Mouse (Mus musculus) frontal cortex, postnatal 14 days (tissue): ENCODE measurements around the gene Tspan2.

Source experiments
- DNase-seq, 2 experiments: peaks; one replicate each; pipeline ENCODE4 v3.0.0; 2022; ENCODE audit warnings: low spot score in 2 of 2

Tspan2 gene

DNA sequence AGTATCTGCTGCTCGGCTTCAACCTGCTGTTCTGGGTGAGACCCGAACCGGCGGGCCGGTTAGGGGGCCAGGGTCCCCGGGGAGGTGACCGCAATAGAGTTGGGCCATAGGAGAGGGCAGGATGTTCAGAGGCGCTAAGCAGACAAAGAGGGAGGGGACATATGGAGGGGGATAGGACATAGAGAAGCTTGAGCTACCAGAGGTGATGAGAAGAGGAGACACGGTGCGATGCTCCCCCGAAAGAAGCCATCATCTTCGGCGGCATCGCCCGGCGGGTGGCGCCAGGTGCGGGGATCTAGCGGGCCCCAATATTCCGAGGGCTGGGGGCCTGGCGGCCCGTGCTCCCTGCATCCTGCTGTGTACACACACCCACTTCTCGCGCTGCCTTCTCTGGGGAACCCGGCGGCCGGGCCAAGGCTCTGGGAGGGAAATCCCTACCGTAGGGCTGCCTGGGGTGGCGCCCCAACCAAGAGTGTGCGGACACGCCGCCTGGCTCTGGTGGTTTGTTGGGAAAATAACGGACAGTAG, 766 bp downstream of the Tspan2 start:
- no peak for DNase-seq

DNA sequence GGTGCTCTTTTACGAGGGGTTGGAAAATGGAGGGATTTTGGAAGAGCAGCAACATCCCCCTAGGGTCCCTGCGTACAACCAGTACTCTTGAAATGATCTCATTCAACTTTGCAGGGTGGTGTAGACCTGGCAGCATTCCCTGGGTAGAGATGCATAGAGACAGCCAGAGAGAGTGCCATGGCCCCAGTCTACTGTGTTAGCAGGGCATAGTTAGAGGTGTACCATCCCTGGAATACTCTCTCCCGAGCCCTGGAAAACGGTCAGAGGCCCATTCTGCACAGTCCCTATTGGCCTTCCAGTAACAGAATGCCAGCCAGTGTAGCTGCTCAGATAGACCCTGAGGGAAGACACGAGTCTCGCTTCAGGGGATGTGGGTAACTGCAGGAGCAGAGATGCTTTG, 1.3 kb downstream of the Tspan2 start:
- no peak for DNase-seq

DNA sequence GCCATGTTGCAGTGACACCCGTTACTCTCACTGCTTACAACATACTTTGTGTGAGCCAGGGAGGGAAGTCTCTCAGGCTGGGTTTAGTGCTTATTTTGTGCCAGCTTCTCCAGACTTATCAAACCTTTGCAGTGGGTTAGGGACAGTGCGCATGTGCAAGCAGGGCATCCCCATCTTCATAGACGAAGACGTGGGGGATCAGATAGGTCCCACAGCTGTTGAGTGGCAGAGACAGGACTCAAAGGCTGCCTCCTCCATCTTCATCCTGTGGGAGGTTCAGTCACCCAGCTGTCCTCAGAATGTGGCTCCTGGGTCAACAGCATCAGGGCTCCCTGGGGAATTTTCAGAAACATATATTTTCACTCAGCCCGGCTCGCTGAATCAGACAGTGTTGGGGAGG, 2.1 kb downstream of the Tspan2 start:
- DNase-seq = no peak

DNA sequence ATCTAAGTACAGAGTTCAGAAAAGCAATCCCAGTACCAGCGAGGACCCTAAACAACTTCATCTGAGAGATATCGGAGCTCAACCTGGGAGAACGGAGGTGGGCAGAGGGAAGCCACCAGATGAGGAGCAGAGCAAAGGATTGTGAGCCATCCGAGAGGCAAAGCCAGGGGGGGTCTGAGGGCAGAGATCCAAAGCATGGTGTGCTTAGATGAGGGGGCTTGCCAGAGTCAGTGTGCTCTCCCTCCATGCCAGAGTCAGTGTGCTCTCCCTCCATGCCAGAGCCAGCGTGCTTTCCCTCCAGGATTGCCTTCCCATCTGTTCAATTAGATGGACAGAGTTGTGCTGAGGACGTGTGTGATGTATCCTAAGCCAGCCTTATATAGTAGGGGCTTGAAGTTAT, 2.8 kb downstream of the Tspan2 start:
- no peak for DNase-seq

DNA sequence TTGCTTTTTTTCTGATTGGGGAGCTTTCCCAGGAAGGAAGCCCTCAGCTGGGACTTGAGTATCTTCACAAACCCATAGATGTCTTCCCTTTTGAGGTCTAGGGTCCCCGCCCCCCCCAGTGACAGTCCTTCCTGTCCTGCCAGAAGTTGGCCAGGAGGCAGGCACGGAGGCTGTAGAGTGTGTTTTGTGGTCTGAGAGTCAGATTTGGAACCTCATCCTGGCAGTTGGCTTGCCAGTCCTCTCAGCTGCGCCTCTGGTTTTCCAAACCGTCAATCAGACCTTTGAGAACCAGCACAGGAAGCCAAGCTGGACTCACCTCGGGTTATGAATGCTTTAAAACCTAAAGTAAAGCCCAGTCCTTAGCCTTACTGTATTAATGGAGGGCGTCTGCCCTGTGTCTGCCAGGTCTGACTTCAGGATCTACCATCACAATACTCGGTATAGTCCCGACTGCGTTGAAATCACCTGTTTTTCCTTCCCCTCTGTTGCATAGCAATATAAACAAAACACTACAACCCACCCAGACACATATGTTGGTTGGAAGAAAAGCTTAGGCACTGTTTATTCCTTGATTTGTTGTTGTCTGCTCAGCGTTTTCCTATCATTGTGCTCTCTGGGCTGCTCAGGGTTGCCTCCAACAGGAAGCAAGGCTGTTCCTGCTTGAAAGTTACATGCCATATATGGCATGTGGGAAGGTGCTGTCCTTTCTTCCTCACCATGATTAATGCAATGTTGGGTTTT, 4.0 kb downstream of the Tspan2 start:
- no peak for DNase-seq

DNA sequence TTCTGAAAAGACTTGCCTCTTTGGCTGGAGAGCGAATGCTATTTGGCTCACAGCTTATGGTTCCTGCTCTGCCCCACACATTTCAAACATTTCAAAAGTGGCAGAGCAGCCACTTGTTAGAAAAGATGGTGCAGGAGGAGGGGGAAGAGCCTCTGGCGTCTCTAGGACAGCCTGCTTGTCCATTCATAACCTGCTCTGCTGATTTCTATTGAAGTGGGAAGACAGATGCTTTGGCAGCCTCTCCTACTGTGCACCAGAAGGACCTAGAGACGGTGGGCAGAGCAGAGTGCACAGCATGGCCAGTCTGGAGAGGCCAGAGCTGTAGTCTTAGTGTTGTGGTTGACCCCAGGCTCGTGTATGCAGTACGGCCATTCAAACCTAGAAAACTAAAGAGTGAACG, 4.6 kb downstream of the Tspan2 start:
- no peak for DNase-seq

DNA sequence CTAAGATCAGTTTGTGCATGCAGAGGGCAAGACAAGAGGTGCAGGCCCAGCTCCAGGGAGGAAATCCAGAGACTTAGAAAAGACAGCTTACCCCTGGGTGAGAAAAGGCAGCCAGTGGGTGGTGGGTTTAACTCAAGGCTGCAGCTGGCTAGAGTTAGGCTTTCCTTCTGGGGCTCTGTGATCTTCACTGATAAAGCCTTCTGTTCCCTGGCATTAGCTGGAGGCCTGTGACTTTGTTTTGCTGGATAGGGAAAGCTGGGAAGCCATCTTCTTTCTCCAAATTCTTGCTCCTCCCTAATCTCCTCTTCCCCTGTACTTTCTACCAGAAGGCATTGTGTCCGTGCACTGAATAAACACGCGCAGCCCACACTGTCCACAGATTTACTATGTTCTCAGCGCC, 8.4 kb downstream of the Tspan2 start:
- no peak for DNase-seq

DNA sequence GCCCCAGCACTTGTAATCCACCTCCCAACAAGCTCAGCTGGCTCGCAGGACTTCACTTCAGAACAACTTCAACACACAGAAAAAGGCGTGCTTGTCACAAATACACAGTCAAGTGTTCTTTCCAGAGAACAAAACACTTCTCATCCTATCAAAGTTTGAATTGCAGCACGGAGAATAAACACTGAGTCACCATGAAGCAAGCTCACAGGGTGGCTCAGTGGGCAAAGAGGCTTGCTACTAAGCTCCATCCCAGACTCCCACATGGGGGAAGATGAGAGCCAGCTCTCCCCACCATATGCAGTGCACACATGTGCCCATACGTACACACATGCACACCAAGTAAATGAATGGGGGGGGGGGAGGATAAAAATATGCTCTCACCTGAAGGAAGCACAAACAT, 8.9 kb downstream of the Tspan2 start:
- no peak for DNase-seq

DNA sequence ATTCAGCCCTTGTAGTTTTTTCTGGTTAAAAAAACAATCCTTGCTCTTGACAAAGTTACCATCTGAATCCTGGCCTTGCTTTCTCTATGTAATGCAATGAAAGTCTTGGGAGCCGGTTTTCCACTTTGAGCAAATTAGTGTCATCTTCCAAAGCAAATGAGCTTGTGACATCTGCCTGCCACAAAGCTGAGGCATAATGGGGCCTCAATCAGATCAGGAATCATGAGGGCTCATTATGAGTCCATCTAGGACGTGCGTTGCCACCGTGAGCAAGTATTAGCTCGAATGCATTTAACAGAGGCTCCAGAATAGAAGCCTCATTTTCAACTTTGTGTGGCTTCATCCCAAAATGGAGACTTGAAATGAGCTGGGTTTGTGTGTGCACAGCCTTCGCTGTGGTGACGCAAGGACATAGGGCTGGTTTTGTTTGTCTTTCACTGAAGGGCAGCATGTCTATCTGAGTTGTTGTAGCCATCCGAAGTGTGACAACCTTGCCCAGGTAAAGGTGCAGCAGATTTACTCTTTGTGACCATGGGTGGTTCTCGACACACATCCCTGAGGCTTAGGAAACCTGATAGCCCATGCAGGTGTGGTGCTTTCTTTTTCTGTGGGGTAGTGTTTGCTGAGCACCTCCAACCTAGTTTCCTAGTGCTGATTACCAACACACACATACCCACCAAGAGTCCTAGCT, 9.6 kb downstream of the Tspan2 start:
- no peak for DNase-seq

DNA sequence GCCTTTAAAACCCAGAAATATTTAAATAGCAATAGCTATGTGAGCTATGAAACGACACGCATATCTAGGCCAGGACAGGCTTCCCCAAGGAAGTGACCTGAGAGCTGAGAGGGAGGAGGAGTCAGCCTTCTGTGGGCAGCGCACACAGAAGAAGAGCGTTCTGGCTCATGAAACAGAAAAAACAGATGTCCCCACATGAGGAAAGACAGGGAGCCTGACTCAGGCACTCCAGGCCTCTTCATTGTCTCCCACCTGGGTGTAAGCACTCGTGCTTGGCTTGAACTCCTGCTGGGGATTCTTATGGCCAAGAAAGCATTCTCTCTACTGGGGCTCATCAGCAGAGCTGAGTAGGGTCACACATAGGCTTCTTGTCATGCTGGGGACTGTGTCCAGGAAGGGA, 10.3 kb downstream of the Tspan2 start:
- no peak for DNase-seq

DNA sequence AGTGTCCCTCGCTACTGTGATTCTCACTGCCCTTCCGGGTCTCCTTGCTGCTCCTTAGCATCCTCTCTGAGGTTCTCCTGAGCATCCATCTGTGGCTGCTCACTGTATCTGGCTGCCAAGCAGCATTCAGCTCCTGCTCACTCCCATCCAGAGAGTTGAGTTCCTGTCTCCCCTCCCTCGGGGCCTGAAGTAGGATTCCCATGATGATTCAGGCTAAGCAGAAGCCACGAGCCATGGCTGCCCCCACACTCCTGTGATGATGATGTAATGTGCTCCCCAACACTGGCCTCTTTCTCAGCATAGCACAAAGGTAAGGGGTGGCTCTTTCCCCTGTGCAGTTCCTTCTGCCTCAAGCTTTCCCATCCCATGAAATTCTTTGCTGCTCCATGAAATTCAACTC, 11.8 kb downstream of the Tspan2 start:
- no peak for DNase-seq

DNA sequence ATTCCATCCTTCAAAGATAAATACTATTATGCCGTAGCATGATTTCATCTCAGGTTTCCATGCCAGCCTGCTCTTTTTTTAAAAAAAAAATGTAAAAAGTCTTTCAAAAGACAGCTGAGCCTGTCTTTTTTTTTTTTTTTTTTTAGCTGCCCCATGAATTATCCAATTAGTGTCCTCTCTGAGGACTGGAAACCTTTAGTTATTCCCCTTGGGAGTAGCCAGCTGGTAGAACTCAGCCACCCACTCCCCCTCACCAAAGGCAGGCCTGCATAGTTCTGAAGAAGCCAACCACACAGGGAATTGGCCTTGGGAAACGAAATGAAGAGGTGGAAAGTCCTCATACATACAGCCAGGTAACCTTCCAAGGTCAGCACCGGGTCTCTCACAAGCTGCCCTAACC, 13.7 kb downstream of the Tspan2 start:
- no peak for DNase-seq

DNA sequence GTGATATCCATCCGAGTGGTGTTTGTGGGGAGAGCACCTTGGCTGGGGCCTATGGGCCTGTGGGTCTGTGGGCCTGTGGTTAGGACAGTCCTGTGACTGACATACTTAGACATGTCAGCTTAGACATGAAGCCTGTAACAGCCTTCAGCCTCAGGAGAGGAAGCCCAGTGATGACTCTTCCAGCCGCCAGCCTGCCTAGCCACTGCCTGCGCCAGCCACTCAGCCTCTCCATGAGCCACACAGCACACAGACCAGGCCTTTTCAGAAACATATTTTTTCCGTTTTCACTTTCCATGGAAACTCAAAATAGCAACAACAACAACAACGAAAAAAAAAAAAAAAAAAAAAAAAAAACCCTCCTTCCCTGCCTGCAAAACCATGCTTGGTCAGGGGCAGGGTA, 14.4 kb downstream of the Tspan2 start:
- no peak for DNase-seq

DNA sequence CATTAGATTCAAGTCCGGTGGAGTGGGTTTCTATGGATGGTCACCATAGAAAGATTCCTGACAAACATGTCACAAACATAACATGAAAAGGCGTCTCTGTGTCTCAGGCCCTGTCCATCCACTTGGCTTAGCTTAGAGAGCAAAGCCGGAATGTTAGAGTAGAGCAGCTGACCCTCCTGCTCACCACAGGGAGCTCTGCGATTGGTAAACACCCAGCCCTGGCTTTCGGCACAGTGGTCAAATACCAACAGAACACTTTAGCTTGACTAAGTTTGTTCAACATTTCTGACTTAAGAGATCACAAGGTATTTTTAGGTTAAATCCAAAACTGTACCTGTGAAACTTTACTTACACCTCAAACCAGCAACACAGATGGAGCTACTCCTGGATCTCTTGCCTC, 16.8 kb downstream of the Tspan2 start:
- no peak for DNase-seq

DNA sequence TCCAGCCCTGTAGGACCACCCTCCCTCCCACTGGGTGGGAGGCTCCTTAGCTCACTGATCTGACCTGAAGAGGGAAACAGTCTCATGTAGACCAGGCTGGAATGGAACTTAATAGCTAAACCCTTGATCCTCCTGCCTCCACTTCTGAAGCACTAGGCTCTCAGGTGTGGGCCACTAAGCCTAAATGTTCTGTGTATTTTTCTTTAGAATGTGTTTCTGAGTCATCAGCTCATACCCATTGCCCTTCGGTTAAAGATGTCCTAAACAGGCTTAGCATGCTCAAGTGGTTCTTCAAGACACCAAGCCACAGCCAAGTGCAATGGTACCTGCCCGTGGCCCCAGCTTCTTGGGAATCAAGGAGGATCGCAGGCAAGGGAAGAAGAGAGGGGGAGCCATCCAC, 17.2 kb downstream of the Tspan2 start:
- DNase-seq = no peak

DNA sequence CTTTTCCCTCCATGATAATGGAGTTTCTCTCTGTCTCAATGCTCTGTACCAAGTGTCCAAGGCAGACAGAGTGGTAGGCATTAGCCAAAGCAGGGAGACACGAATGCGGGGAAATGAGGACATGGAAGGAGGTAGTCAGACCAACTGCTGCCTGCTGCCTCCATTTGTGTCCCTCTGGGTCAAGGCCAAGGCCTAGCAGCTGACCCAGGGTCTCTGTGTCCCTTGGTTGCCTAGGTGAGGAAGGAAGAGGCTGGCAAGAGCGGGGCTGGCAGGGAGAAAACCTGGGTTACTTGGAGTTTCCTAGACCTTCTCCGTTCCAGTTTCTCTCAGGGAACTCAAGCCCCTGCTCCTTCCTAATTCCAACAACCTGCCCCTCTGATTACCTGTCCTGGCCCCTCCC, 17.7 kb downstream of the Tspan2 start:
- no peak for DNase-seq

DNA sequence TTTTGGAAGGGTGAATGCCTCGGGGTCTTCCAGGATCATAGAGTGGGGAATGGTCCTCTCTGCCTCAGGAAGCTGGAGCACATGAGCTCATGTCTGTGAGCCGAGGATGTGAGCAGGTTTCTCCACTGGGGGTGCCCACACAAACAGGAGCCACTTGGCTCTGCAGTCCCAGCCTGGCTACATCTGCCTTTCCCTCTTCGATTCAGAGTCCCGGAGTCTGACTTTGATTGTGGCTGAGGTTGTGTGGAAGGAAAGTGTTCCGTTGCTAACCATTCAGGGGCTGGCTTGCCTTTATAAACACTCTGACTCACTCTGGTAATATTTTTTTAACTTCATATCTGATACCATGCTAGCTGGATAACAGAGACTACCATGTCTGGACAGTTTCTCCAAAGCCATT, 18.1 kb downstream of the Tspan2 start:
- no peak for DNase-seq

DNA sequence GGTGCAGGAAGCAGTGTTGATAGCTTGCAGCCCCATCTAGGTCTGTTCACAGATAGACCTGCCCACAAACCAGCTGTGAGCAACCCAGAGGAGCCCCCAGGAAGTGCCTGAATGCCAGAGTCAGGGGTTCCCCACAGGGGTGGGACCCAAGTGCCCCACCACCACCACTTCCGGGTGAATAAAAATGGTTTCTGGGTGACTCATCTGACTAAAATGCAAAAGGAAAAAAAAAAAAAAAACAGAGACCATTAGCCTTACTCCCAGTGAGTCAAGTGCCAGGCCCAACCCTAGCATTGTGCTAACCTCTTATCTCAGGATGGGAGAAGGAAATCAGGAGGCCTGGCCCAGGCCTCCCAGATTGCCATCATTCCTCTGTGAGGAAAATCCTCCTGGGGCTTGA, 21.5 kb downstream of the Tspan2 start:
- no peak for DNase-seq

DNA sequence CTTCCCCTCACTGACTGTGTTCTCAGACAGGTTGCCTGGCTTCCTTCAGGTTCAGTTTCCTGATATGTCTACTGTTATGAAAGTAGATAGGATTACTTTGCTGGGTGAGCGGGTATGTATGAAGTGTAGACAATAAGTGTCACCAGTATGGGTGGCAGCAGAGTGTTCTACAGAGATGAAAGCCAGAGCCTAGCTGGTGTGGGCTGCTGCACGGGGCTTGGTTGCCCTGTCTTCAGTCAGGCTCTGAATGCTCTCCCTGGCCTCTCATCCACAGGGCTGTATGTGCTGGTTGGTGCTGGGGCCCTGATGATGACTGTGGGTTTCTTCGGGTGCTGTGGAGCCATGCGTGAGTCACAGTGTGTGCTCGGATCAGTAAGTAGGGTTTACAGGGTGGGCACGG, 22.7 kb downstream of the Tspan2 start:
- DNase-seq = no peak

DNA sequence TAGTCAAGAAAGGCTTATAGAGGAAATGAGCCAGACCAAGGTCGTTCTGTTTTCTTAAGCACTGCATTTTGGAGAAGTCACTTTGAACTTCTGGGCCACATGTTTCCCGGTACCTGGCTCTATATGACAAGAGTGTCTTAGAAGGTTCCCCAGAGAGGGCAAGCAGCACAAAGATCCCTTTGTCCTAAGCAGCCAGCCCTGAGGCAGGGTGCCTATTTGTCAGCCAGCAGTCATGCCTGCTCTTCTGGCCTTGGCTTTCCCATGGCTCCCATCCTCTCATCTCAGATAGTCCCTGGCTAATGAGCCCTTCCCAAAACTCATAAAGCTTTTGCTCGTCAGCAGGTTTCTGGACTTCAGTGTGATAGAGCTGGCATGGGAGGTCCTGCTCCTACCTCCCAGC, 25.9 kb downstream of the Tspan2 start:
- DNase-seq = no peak

DNA sequence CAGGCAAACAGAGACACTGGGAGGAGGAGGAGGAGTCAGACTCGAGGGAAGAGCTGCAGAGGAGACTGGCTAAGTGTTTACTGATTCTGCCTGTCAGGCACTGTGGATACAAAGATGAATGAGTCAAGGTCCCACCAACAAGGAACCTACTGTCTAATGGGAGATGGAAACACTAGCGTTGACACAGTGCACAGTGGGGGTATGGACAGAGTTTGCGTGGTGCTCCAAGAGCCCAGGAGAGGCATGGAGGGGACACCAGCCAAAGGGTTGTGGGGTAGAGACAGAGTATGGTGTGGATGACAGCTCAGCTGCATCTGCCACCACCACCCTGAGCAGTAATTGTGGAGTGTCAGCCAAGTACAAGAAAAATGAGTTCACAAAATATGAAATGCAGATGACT, 28.1 kb downstream of the Tspan2 start:
- DNase-seq = no peak

DNA sequence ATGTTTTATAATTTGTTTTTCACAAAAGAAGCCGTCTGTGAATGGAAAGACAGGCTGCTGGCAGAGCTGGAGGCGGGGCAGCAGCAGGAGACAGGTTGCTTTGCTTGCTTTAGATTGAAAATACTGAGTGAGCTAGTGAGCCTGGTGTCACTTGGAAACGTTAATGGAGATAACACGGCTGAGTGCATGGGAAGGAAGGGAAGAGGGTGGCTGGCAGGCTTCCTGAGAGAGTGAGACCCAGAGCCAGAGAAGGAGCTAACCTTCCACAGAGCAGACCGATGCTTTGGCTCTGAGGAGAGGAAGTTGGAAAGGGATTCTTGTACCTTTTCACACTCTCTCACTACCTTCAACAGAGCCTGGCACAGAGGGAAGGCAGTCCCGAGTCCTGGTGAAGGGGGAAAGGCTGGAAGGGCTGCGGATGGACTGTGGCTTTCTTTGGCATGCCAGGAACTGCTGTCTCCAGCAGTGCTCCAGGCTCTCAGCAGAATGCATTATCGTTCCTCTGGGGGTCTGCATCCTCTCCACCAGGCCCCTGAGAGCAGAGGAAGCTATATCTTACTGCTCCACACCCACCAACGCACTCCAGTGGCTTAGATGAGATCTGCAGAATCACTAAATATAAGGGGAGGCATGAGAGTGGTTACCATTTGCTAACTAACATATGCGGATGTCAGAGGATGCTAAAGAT, 29.5 kb downstream of the Tspan2 start:
- no peak for DNase-seq

DNA sequence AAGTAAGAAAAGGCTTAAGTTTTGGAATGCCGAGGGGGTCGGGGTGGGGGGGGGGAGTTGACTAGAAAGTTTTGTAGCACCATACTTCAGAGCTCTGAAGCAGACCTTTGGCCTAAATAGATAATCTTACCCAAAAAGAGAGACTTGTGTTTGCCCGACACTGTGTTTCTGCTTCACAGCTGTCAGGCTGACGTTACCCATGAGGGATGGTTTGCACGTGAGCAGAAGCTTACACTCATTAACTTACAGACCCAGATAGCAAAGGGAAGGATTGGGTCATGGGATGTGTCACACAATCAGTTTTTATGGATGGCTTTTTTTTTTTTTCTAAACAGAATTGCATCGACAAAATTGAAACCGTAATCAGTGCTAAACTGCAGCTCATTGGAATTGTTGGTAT, 30.5 kb downstream of the Tspan2 start:
- DNase-seq = no peak
